Mouse (Mus musculus) embryonic facial prominence, embryonic 15.5 days (tissue): ENCODE results near the gene Gucd1. TPM values are rescaled to one million over a fixed set of nuclear protein-coding genes. Genes with fewer than 3 reads are reported as not detected.
"Not testable (repeated sequence)": the region's sequence is repeated elsewhere in the genome, so short reads cannot be mapped to it uniquely, and the experiment has no call there.

Source experiments
- ATAC-seq: fragments of 200-750 bp; cut with Nextera tagmentation; 2 replicates; pipeline ENCODE4 v1.8.0; 2017; ENCODE audit warnings: low read depth, moderate TSS enrichment; ENCODE audit not compliant: insufficient number of reproducible peaks, low FRiP score, low TSS enrichment
- H3K27ac ChIP-seq: fragments of 300-500 bp; sonication (generic); replicated peaks from 2 replicates; pipeline ENCODE4 v1.5.1; 2015; ENCODE audit warnings: mild to moderate bottlenecking, inconsistent platforms
- H3K27me3 ChIP-seq: fragments of 300-500 bp; sonication (generic); 2 replicates; pipeline ENCODE4 v1.6.1; 2015; ENCODE audit warnings: inconsistent platforms
- H3K36me3 ChIP-seq: fragments of 300-500 bp; sonication (generic); 2 replicates; pipeline ENCODE4 v1.6.1; 2015; ENCODE audit warnings: mild to moderate bottlenecking, inconsistent platforms
- H3K4me1 ChIP-seq: fragments of 300-500 bp; sonication (generic); 2 replicates; pipeline ENCODE4 v1.6.1; 2015; ENCODE audit warnings: inconsistent platforms
- H3K4me2 ChIP-seq: fragments of 300-500 bp; sonication (generic); replicated peaks from 2 replicates; pipeline ENCODE4 v1.6.1; 2015; ENCODE audit warnings: mild to moderate bottlenecking, inconsistent platforms
- H3K4me3 ChIP-seq: fragments of 300-500 bp; sonication (generic); replicated peaks from 2 replicates; pipeline ENCODE4 v1.5.1; 2015; ENCODE audit warnings: mild to moderate bottlenecking, inconsistent platforms
- H3K9ac ChIP-seq: fragments of 300-500 bp; sonication (generic); 2 replicates; pipeline ENCODE4 v1.6.1; 2015; ENCODE audit warnings: inconsistent platforms
- H3K9me3 ChIP-seq: fragments of 300-500 bp; sonication (generic); replicated peaks from 2 replicates; pipeline ENCODE4 v1.6.1; 2016; ENCODE audit warnings: inconsistent platforms
- WGBS: fragments of 180-500 bp; shearing (Covaris S2); methylation state at CpG from one replicate; pipeline ENCODE4 v1.1.7; 2015; 5-methylcytosine and 5-hydroxymethylcytosine counted together
- polyA plus RNA-seq: library from polyadenylated mRNA; unstranded; fragments of >200 nt; fragmentation: Nextera tagmentation; extraction: Ambion mirVana; gene quantifications from 2 replicates; pipeline ENCODE4 v1.2.1, GENCODE M21; 2015

Gucd1 gene
- polyA plus RNA-seq, 1 experiment from 2014 or later = 26.3 TPM

DNA sequence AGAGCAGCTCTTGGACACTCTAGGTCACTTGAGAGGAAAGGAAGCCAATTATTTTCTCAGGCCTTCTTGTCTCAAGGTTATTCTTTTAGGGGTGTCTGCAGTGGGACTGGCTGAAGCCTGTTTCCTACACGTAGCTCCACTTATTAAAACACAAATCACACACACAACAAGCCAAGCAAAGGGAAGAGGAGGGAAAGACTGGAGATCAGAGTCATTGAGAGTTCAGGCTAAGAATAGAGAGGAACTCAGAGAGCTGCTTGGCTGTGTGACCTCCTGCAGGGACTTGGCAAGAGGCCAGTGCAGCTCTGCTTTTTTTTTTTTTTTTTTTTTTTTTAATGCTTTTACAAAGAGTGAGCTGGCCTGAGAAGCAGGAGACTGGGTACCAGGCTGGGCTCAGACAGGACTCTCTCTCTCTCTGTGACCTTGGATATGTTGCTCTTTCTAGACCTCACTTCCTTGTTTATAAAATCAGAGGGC lies 153.5 kb downstream of the Gucd1 start:
- not testable (repeated sequence) for H3K9ac ChIP-seq, H3K27ac ChIP-seq, H3K4me2 ChIP-seq, H3K9me3 ChIP-seq, H3K4me3 ChIP-seq, H3K36me3 ChIP-seq, ATAC-seq, H3K4me1 ChIP-seq, H3K27me3 ChIP-seq
- 10% methylated on average over 1 of the region's 1 CpGs for WGBS

- Histone ChIP-seq H3K4me1 (no peaks in the 10 kb centered on the region), H3K4me3 (no peak overlapping the region), H3K4me2 (no peak overlapping the region), H3K9me3 (no peaks in the 10 kb centered on the region), H3K27ac (no peak overlapping the region), H3K36me3 (no peaks in the 10 kb centered on the region), H3K27me3 (no peaks in the 10 kb centered on the region), H3K9ac (no peak overlapping the region)
- 53% methylated on average over 4 of the region's 4 CpGs for WGBS
- no peak for ATAC-seq
These were observed 162.4 kb downstream of the Gucd1 start for GRCm38 (mm10) chr10:75355341-75355740.

- H3K4me1 ChIP-seq = not testable (repeated sequence)
These were observed 163.9 kb downstream of the Gucd1 start for GRCm38 (mm10) chr10:75353838-75354241.

DNA sequence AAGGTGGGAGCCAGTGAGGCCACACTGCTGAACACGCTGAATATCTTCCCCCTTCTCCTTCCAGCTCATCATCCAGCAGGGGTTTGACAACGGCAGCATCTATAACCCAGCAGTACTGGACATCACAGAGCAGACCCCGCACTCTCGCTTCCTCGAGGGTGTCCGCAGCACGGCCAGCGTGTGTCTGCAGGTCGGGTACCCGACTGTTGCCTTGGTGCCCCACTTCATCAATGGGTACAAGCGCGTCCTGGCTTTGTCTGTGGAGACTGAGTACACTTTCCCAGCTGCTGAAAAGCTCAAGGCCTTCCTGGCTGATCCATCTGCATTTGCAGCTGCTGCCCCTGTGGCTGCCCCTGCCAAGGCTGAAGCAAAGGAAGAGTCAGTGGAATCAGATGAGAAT lies 165.2 kb downstream of the Gucd1 start:
- WGBS = 92% methylated on average over 12 of the region's 12 CpGs
- no peak for ATAC-seq

More at GRCm38 (mm10) chr10:75353838-75354241, 163.9 kb downstream of the Gucd1 start:
- not testable (repeated sequence) for H3K27ac ChIP-seq, ATAC-seq, H3K9me3 ChIP-seq, H3K4me3 ChIP-seq, H3K27me3 ChIP-seq, H3K36me3 ChIP-seq, H3K9ac ChIP-seq, H3K4me2 ChIP-seq
- WGBS = 77% methylated on average over 9 of the region's 9 CpGs

DNA sequence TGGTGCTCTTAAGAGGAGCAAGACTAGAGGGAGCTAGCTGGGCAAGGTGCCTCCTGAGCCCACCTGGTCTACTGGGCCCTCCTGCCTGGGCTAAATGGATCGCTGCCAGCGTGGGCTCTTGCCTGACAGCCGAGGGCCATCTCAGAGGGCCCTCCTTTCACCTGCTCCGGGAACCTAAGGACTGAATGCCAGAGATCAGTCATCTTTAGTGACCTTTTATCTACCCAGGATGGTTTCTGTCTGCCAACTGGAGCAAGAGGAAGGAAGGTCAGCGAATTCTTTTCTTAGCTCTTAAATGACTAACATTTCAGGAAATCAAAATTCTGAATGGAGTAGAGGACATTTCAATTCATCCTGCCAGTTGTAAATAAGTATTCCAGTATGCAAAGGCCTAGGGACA lies 167.2 kb downstream of the Gucd1 start:
- no peak for ATAC-seq

More for the DNA sequence above, 165.2 kb downstream of the Gucd1 start:
- Histone ChIP-seq H3K27ac (no peak overlapping the region), H3K4me2 (no peak overlapping the region), H3K4me3 (no peak overlapping the region), H3K4me1 (no peaks in the 10 kb centered on the region), H3K9ac (no peak overlapping the region), H3K27me3 (no peaks in the 10 kb centered on the region), H3K36me3 (no peaks in the 10 kb centered on the region), H3K9me3 (no peaks in the 10 kb centered on the region)

DNA sequence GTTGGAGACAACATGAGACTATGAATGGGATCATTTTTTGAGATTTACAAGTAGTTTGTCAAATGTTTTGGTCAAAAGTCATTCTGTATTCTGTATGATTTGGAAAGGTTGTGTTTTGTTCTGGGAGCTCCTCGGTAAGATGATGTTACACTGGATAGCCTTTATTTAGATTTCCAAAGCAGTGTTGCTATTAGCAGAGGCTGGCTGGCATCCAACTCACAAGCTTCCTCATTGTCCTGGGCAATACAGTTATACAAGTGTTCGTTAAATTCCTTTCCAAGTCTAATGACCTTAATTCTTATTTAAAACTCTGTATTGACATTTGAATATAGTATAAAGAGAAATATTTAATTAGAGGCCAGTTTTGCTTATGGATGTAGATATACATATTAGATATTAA lies 172.5 kb downstream of the Gucd1 start:
- no peaks in the 10 kb centered on the region for H3K9me3 ChIP-seq
- no peak overlapping the region for H3K4me3 ChIP-seq
- ATAC-seq = no peak
- WGBS = 68% methylated on average over 2 of the region's 2 CpGs
- H3K27ac ChIP-seq = no peak overlapping the region
- H3K4me1 ChIP-seq = no peaks in the 10 kb centered on the region
- H3K9ac ChIP-seq = no peak overlapping the region
- no peaks in the 10 kb centered on the region for H3K36me3 ChIP-seq
- H3K4me2 ChIP-seq = no peak overlapping the region
- no peaks in the 10 kb centered on the region for H3K27me3 ChIP-seq

More for the DNA sequence above, 167.2 kb downstream of the Gucd1 start:
- Histone ChIP-seq H3K9me3 (no peaks in the 10 kb centered on the region), H3K4me1 (no peaks in the 10 kb centered on the region), H3K27me3 (no peaks in the 10 kb centered on the region), H3K9ac (no peak overlapping the region), H3K4me2 (no peak overlapping the region), H3K36me3 (no peaks in the 10 kb centered on the region), H3K4me3 (no peak overlapping the region), H3K27ac (no peak overlapping the region)
- 78% methylated on average over 5 of the region's 5 CpGs for WGBS

DNA sequence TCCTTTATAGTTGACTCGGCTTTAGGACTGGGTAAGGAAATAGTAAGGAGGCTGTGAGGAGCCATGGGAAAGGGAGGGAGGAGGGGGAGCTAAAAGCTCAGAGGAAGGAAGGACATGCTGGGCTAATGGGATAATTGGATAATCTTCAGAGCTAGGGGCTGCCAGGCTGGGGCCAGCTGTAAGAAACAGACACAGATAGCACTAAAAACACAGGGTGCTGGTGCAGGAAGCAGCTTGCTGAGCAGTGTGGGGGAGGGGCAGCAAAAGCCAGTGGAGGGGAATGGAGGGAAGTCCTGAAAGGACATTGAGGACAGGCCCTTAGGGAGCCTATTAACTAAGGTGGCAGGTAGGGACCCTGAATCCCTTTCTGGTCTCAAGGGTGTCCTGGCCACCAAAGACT lies 173.2 kb downstream of the Gucd1 start:
- not testable (repeated sequence) for H3K9ac ChIP-seq, H3K9me3 ChIP-seq, H3K27ac ChIP-seq, H3K4me2 ChIP-seq, H3K27me3 ChIP-seq, H3K4me3 ChIP-seq, H3K4me1 ChIP-seq, ATAC-seq, H3K36me3 ChIP-seq
- WGBS = 23% methylated on average over 1 of the region's 1 CpGs

DNA sequence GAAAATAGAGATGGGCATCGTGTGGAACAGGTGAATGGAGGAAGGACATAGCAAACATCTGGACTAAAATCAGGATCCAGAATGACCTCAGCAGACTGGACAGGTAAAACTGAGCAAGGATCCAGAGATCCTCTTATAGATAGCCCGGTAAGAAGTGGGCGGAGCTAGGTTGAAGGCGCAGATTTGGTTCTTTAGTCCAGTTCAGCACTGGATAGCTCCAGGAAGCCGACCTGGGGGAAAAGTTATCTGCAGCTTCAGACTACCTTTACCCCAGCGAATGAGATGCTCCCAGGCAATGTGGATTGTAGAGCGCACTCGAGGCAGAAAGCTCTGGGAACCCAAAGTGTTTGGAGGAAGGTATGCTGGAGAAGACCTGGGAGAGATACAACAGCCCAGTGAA lies 175.8 kb downstream of the Gucd1 start:
- no peaks in the 10 kb centered on the region for H3K4me1 ChIP-seq
- 34% methylated on average over 8 of the region's 8 CpGs for WGBS

DNA sequence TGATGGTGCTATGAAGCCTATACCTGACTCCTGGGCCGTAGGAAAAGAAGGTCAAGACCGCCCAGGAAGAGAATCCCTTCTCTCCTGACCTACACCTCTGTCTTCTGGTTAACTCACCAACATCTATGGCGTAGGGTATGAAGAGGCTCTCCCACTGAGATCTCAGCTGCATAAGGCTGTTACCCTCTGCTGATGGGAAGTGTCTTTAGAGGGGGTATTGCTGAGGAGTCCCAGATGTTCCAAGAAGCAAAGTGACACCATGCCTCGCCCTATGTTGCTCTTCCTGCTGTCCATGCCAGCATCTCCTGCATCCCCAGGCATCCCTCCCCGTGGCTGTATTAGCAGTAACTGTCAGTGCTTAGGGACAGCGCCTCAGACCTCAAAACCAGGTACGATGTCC lies 178.4 kb downstream of the Gucd1 start:
- no peak overlapping the region for H3K9ac ChIP-seq
- 75% methylated on average over 7 of the region's 7 CpGs for WGBS
- no peak overlapping the region for H3K27ac ChIP-seq
- no peak for ATAC-seq
- H3K4me2 ChIP-seq = no peak overlapping the region
- H3K36me3 ChIP-seq = no peaks in the 10 kb centered on the region
- no peaks in the 10 kb centered on the region for H3K27me3 ChIP-seq
- no peak overlapping the region for H3K4me3 ChIP-seq
- H3K4me1 ChIP-seq = no peaks in the 10 kb centered on the region
- H3K9me3 ChIP-seq = no peaks in the 10 kb centered on the region

More for the DNA sequence above, 175.8 kb downstream of the Gucd1 start:
- H3K9ac ChIP-seq = no peak overlapping the region
- no peak for ATAC-seq
- H3K36me3 ChIP-seq = no peaks in the 10 kb centered on the region
- no peak overlapping the region for H3K27ac ChIP-seq
- no peaks in the 10 kb centered on the region for H3K27me3 ChIP-seq
- no peak overlapping the region for H3K4me2 ChIP-seq
- no peak overlapping the region for H3K4me3 ChIP-seq
- H3K9me3 ChIP-seq = no peaks in the 10 kb centered on the region

GRCm38 (mm10) chr10:75338852-75339251 lies 178.9 kb downstream of the Gucd1 start:
- no peaks in the 10 kb centered on the region for H3K36me3 ChIP-seq
- H3K27me3 ChIP-seq = no peaks in the 10 kb centered on the region
- no peak overlapping the region for H3K4me3 ChIP-seq
- H3K4me1 ChIP-seq = no peaks in the 10 kb centered on the region
- no peak overlapping the region for H3K9ac ChIP-seq
- H3K9me3 ChIP-seq = no peaks in the 10 kb centered on the region
- ATAC-seq = no peak
- no peak overlapping the region for H3K27ac ChIP-seq
- H3K4me2 ChIP-seq = no peak overlapping the region
- 65% methylated on average over 5 of the region's 5 CpGs for WGBS

DNA sequence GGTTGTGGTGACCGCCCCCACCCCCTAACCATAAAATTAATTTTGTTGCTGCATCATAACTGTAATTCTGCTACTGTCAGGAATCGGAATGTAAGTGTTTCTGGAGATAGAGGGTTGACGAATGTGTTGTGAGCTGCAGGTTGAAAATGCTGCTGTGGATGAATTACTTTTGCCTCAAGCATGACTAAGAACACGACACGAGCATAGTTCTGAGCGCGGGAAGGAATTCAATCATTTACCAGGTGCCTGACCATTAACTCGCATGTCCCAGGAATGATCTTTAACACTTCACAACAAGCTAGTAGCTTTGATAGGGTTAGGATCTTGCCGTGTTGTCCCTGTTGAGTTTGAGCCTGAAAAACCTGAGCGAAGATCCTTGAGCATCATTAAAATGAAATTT lies 180.5 kb downstream of the Gucd1 start:
- Histone ChIP-seq H3K9ac (no peak overlapping the region), H3K4me1 (no peaks in the 10 kb centered on the region), H3K36me3 (no peaks in the 10 kb centered on the region), H3K27ac (no peak overlapping the region), H3K4me3 (no peak overlapping the region), H3K27me3 (no peaks in the 10 kb centered on the region), H3K4me2 (no peak overlapping the region), H3K9me3 (no peaks in the 10 kb centered on the region)
- 67% methylated on average over 10 of the region's 10 CpGs for WGBS
- ATAC-seq = no peak

GRCm38 (mm10) chr10:75335075-75335474 lies 182.7 kb downstream of the Gucd1 start:
- Histone ChIP-seq H3K9me3 (no peaks in the 10 kb centered on the region), H3K9ac (no peak overlapping the region), H3K4me3 (no peak overlapping the region), H3K4me2 (no peak overlapping the region), H3K27me3 (no peaks in the 10 kb centered on the region), H3K4me1 (no peaks in the 10 kb centered on the region), H3K27ac (no peak overlapping the region), H3K36me3 (no peaks in the 10 kb centered on the region)
- no peak for ATAC-seq
- WGBS = 89% methylated on average over 6 of the region's 6 CpGs
